Mouse (Mus musculus): Measurements from ENCODE around the gene Ankrd34a. TPM values are rescaled to one million over a fixed set of nuclear protein-coding genes. Genes with fewer than 3 reads are reported as not detected.

Gene Ankrd34a
- polyA plus RNA-seq, 1 experiment, result not detected

- TF ChIP-seq POLR2A (IDR thresholded peaks at IDR 0.05; ENCODE audit: insufficient read depth, low read depth, low read length) (no peak), CTCF (IDR thresholded peaks at IDR 0.05; ENCODE audit: insufficient read depth, low read depth, low read length) (no peak)
- 76% methylated on average over 23 of the region's 23 CpGs for WGBS
- H3K4me3 ChIP-seq (ENCODE audit: insufficient read depth, low read depth, low read length), result peak overlapping the region; percentile 26
- peaks cover 6% of the 10 kb centered on the region for H3K4me1 ChIP-seq (ENCODE audit: control insufficient read depth, insufficient read depth, low read length)
- no peak overlapping the region for H3K27ac ChIP-seq (ENCODE audit: insufficient read depth, low read depth, low read length)
Observed at GRCm38 (mm10) chr3:96559911-96560850, 36.3 kb upstream of the Ankrd34a start.

GRCm38 (mm10) chr3:96560881-96561668, 35.4 kb upstream of the Ankrd34a start:
- TF ChIP-seq CTCF (IDR thresholded peaks at IDR 0.05; ENCODE audit: insufficient read depth, low read depth, low read length), result no peak
- no peak for TF ChIP-seq POLR2A (IDR thresholded peaks at IDR 0.05; ENCODE audit: insufficient read depth, low read depth, low read length)
- Histone ChIP-seq H3K4me3 (ENCODE audit: insufficient read depth, low read depth, low read length) (no peak overlapping the region), H3K4me1 (ENCODE audit: control insufficient read depth, insufficient read depth, low read length) (peaks cover 6% of the 10 kb centered on the region), H3K27ac (ENCODE audit: insufficient read depth, low read depth, low read length) (no peak overlapping the region)
- WGBS, result 84% methylated on average over 9 of the region's 9 CpGs

GRCm38 (mm10) chr3:96561946-96562681, 34.3 kb upstream of the Ankrd34a start:
- WGBS, result 60% methylated on average over 10 of the region's 10 CpGs
- TF ChIP-seq CTCF (IDR thresholded peaks at IDR 0.05; ENCODE audit: insufficient read depth, low read depth, low read length) (no peak), POLR2A (IDR thresholded peaks at IDR 0.05; ENCODE audit: insufficient read depth, low read depth, low read length) (no peak)
- no peak overlapping the region for H3K4me3 ChIP-seq (ENCODE audit: insufficient read depth, low read depth, low read length)
- peaks cover 6% of the 10 kb centered on the region for H3K4me1 ChIP-seq (ENCODE audit: control insufficient read depth, insufficient read depth, low read length)
- H3K27ac ChIP-seq (ENCODE audit: insufficient read depth, low read depth, low read length), result no peak overlapping the region

GRCm38 (mm10) chr3:96563267-96563666, 33.2 kb upstream of the Ankrd34a start:
- Histone ChIP-seq H3K27ac (ENCODE audit: insufficient read depth, low read depth, low read length) (no peak overlapping the region), H3K4me3 (ENCODE audit: insufficient read depth, low read depth, low read length) (no peak overlapping the region)
- 97% methylated on average over 8 of the region's 8 CpGs for WGBS

GRCm38 (mm10) chr3:96563911-96564632, 32.4 kb upstream of the Ankrd34a start:
- TF ChIP-seq POLR2A (IDR thresholded peaks at IDR 0.05; ENCODE audit: insufficient read depth, low read depth, low read length) (no peak), CTCF (IDR thresholded peaks at IDR 0.05; ENCODE audit: insufficient read depth, low read depth, low read length) (no peak)
- H3K27ac ChIP-seq (ENCODE audit: insufficient read depth, low read depth, low read length), result no peak overlapping the region
- no peak overlapping the region for H3K4me3 ChIP-seq (ENCODE audit: insufficient read depth, low read depth, low read length)
- 54% methylated on average over 10 of the region's 10 CpGs for WGBS
- peaks cover 3% of the 10 kb centered on the region; the same call in 1 of the 2 replicates for H3K4me1 ChIP-seq (ENCODE audit: control insufficient read depth, insufficient read depth, low read length)

More at GRCm38 (mm10) chr3:96563267-96563666, 33.2 kb upstream of the Ankrd34a start:
- peaks cover 4% of the 10 kb centered on the region for H3K4me1 ChIP-seq (ENCODE audit: control insufficient read depth, insufficient read depth, low read length)
- TF ChIP-seq POLR2A (IDR thresholded peaks at IDR 0.05; ENCODE audit: insufficient read depth, low read depth, low read length), result no peak
- no peak for TF ChIP-seq CTCF (IDR thresholded peaks at IDR 0.05; ENCODE audit: insufficient read depth, low read depth, low read length)

- no peak overlapping the region for H3K4me3 ChIP-seq (ENCODE audit: insufficient read depth, low read depth, low read length)
- 76% methylated on average over 7 of the region's 7 CpGs for WGBS
- no peak overlapping the region for H3K27ac ChIP-seq (ENCODE audit: insufficient read depth, low read depth, low read length)
- TF ChIP-seq CTCF (IDR thresholded peaks at IDR 0.05; ENCODE audit: insufficient read depth, low read depth, low read length) (no peak), POLR2A (IDR thresholded peaks at IDR 0.05; ENCODE audit: insufficient read depth, low read depth, low read length) (no peak)
- H3K4me1 ChIP-seq (ENCODE audit: control insufficient read depth, insufficient read depth, low read length), result peaks cover 3% of the 10 kb centered on the region; the same call in 1 of the 2 replicates
Observed at GRCm38 (mm10) chr3:96564633-96565032, 31.8 kb upstream of the Ankrd34a start.

- H3K4me3 ChIP-seq (ENCODE audit: insufficient read depth, low read depth, low read length), result no peak overlapping the region
- 91% methylated on average over 3 of the region's 3 CpGs for WGBS
- TF ChIP-seq CTCF (IDR thresholded peaks at IDR 0.05; ENCODE audit: insufficient read depth, low read depth, low read length), result no peak
Observed at GRCm38 (mm10) chr3:96565105-96565504, 31.3 kb upstream of the Ankrd34a start.

More at GRCm38 (mm10) chr3:96565105-96565504, 31.3 kb upstream of the Ankrd34a start:
- no peak overlapping the region for H3K27ac ChIP-seq (ENCODE audit: insufficient read depth, low read depth, low read length)
- H3K4me1 ChIP-seq (ENCODE audit: control insufficient read depth, insufficient read depth, low read length), result 0 out of 2 replicates have a peak, but pooled peaks cover 3% of the 10 kb centered on the region

All from olfactory bulb, adult 2 months (tissue).